Mouse (Mus musculus): ENCODE measurements at regions not wholly inside any gene's neighbourhood (a gene's known extent, or its start where the extent isn't known, plus 50 kb on each side); places are given as distances from the start of the nearest gene placed in this dataset.

DNA sequence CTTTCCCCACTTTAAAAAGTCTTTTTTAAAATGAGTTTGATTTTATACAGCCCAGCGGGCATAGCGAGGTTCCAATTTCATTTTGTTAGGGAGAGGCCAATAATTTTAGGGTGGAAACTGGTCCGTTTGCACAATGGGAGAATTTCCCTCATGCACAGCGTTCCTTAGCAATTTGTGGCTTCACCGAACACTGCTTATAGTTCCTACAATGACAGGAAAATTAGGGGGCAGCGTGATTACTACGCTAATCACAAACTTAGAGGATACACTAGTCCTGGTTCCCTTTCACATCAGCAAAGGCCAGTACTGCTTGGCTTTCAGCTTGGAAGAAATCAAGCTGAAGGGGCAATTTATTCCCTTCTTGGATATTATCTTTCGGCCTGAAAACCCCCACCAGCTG, 745.1 kb upstream of the Gm19410 start:
- no peaks in the 10 kb centered on the region for H3K36me3 ChIP-seq (ENCODE audit: insufficient read depth, low read length)
- H3K9ac ChIP-seq (replicated peaks; ENCODE audit: low read depth), result no peak overlapping the region
- H3K4me2 ChIP-seq (replicated peaks; ENCODE audit: low read depth, low read length), result no peak overlapping the region
- no peak for TF ChIP-seq CTCF (IDR thresholded peaks at IDR 0.05)
- TF ChIP-seq EP300 (IDR thresholded peaks at IDR 0.05), result no peak
- WGBS, result 93% methylated on average over 8 of the region's 8 CpGs
- H3K4me1 ChIP-seq (ENCODE audit: insufficient read depth, low read depth, low read length), result no peaks in the 10 kb centered on the region
- H3K9me3 ChIP-seq (ENCODE audit: low read length), result no peaks in the 10 kb centered on the region; the same call in 1 of the 2 replicates
- no peaks in the 10 kb centered on the region for H3K27me3 ChIP-seq (replicated peaks; ENCODE audit: insufficient read depth, low read length)
- ATAC-seq (no peak), DNase-seq (ENCODE audit: low spot score) (no peak)
- H3K27ac ChIP-seq (ENCODE audit: low read length), result no peak overlapping the region
- H3K4me3 ChIP-seq (ENCODE audit: low read depth, low read length), result no peak overlapping the region

GRCm38 (mm10) chr8:35022649-35023048, 742.9 kb upstream of the Gm19410 start:
- Histone ChIP-seq H3K36me3 (ENCODE audit: insufficient read depth, low read length) (no peaks in the 10 kb centered on the region), H3K9ac (replicated peaks; ENCODE audit: low read depth) (no peak overlapping the region), H3K4me2 (replicated peaks; ENCODE audit: low read depth, low read length) (no peak overlapping the region), H3K4me1 (ENCODE audit: insufficient read depth, low read depth, low read length) (no peaks in the 10 kb centered on the region), H3K9me3 (ENCODE audit: low read length) (no peaks in the 10 kb centered on the region; the same call in 1 of the 2 replicates), H3K27me3 (replicated peaks; ENCODE audit: insufficient read depth, low read length) (no peaks in the 10 kb centered on the region), H3K4me3 (ENCODE audit: low read depth, low read length) (no peak overlapping the region), H3K27ac (ENCODE audit: low read length) (no peak overlapping the region)
- ATAC-seq (no peak; the same call in 1 of the 2 replicates), DNase-seq (ENCODE audit: low spot score) (peak; percentile 25)
- TF ChIP-seq EP300 (IDR thresholded peaks at IDR 0.05) (no peak), CTCF (IDR thresholded peaks at IDR 0.05) (no peak)
- 40% methylated on average over 6 of the region's 6 CpGs for WGBS

DNA sequence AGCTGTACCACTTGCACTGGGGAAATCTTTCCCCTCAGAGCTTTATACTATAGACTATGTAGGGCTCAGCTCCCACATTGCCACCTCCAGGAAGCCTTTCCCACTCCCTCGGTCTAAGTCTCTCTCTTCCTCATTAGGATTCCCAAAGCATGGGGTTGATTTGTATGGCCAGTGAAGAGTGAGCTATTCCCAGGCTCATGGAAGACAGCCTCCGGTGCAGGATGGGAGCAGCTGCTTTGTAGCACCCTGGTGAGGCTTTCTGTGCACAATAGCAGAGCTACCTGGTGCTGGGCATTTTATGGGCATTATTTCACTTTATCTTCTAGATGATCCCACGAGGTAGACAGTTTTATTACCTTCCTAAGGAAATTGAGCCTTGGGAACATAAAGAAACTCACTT, 717.8 kb upstream of the Gm19410 start:
- WGBS, result 67% methylated on average over 3 of the region's 3 CpGs
- Histone ChIP-seq H3K36me3 (ENCODE audit: insufficient read depth, low read length) (no peaks in the 10 kb centered on the region), H3K4me2 (replicated peaks; ENCODE audit: low read depth, low read length) (no peak overlapping the region), H3K27ac (ENCODE audit: low read length) (no peak overlapping the region), H3K4me1 (ENCODE audit: insufficient read depth, low read depth, low read length) (no peaks in the 10 kb centered on the region), H3K9ac (replicated peaks; ENCODE audit: low read depth) (no peak overlapping the region), H3K27me3 (replicated peaks; ENCODE audit: insufficient read depth, low read length) (no peaks in the 10 kb centered on the region), H3K9me3 (ENCODE audit: low read length) (no peaks in the 10 kb centered on the region), H3K4me3 (ENCODE audit: low read depth, low read length) (no peak overlapping the region)
- DNase-seq (ENCODE audit: low spot score) (no peak), ATAC-seq (no peak)
- no peak for TF ChIP-seq EP300 (IDR thresholded peaks at IDR 0.05)
- no peak for TF ChIP-seq CTCF (IDR thresholded peaks at IDR 0.05)

DNA sequence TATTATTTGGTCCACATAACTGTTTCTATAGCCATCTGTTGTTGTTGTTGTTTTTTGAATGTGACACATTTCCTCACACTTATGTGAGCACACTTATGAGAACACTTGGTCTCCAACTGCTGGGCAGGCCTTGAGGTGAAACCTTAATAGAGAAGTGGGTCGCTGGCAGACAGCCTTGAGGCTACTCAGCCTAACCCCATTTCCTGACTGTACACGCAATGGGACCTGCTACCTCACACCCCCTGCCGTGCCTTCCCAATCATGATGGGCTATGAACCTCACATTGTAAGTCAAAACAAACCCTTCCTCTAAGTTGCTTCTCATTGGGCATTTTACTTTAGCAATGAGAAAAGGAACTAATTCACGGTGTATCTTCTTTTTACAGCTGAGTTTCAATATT, 712.1 kb upstream of the Gm19410 start:
- DNase-seq (ENCODE audit: low spot score), result no peak
- 86% methylated on average over 4 of the region's 4 CpGs for WGBS
- TF ChIP-seq CTCF (IDR thresholded peaks at IDR 0.05), result no peak
- no peak for TF ChIP-seq EP300 (IDR thresholded peaks at IDR 0.05)

DNA sequence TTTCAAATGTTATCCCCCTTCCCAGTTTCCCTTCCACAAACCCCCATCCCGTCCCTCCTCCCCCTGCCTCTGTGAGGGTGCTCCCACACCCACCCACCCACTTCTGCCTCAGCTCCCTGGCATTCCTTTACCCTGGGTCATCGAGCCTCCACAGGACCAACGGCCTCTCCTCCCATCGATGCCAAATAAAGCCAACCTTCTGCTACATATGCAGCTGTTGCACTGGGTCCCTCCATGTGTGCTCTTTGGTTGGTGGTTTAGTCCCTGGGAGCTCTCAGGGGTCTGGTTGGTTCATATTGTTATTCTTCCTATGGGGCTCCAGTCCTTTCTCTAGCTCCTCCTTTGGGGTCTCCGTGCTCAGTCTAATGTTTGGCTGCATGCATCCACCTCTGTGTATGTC, 704.5 kb upstream of the Gm19410 start:
- Histone ChIP-seq H3K36me3 (ENCODE audit: insufficient read depth, low read length) (no peaks in the 10 kb centered on the region), H3K4me3 (ENCODE audit: low read depth, low read length) (no peak overlapping the region), H3K4me2 (replicated peaks; ENCODE audit: low read depth, low read length) (no peak overlapping the region), H3K27me3 (replicated peaks; ENCODE audit: insufficient read depth, low read length) (no peaks in the 10 kb centered on the region), H3K9me3 (ENCODE audit: low read length) (no peaks in the 10 kb centered on the region), H3K9ac (replicated peaks; ENCODE audit: low read depth) (no peak overlapping the region), H3K27ac (ENCODE audit: low read length) (no peak overlapping the region), H3K4me1 (ENCODE audit: insufficient read depth, low read depth, low read length) (no peaks in the 10 kb centered on the region)
- ATAC-seq, result no peak
- WGBS, result 81% methylated on average over 5 of the region's 5 CpGs
- no peak for DNase-seq (ENCODE audit: low spot score)
- TF ChIP-seq EP300 (IDR thresholded peaks at IDR 0.05) (no peak), CTCF (IDR thresholded peaks at IDR 0.05) (no peak)

More for the DNA sequence above, 712.1 kb upstream of the Gm19410 start:
- H3K9me3 ChIP-seq (ENCODE audit: low read length), result no peaks in the 10 kb centered on the region
- H3K4me1 ChIP-seq (ENCODE audit: insufficient read depth, low read depth, low read length), result no peaks in the 10 kb centered on the region
- H3K27me3 ChIP-seq (replicated peaks; ENCODE audit: insufficient read depth, low read length), result no peaks in the 10 kb centered on the region
- no peak overlapping the region for H3K4me3 ChIP-seq (ENCODE audit: low read depth, low read length)
- ATAC-seq, result no peak
- H3K4me2 ChIP-seq (replicated peaks; ENCODE audit: low read depth, low read length), result no peak overlapping the region
- no peaks in the 10 kb centered on the region for H3K36me3 ChIP-seq (ENCODE audit: insufficient read depth, low read length)
- H3K27ac ChIP-seq (ENCODE audit: low read length), result no peak overlapping the region
- H3K9ac ChIP-seq (replicated peaks; ENCODE audit: low read depth), result no peak overlapping the region

DNA sequence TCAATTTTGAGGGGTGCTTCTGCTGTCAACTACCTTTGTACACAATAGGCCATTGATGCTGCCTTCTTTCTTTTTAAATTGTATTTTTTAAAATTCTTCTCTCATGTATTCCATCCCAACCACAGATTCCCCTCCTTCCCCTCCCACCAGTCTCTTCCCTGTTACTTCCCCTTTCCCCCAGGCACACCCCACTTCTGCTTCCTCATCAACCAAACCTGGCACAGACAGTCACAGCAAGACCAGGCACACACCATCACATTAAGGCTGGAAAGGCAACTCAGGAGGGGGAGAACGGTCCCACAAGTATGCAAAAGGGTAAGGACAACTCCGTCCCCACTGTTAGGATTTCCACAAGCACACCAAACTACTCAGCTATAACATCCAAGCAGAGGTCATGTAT, 697.4 kb upstream of the Gm19410 start:
- TF ChIP-seq EP300 (IDR thresholded peaks at IDR 0.05) (no peak), CTCF (IDR thresholded peaks at IDR 0.05) (no peak)
- no peaks in the 10 kb centered on the region for H3K9me3 ChIP-seq (ENCODE audit: low read length)
- no peak overlapping the region for H3K27ac ChIP-seq (ENCODE audit: low read length)
- no peak overlapping the region for H3K4me2 ChIP-seq (replicated peaks; ENCODE audit: low read depth, low read length)
- ATAC-seq, result no peak
- H3K4me3 ChIP-seq (ENCODE audit: low read depth, low read length), result no peak overlapping the region
- H3K9ac ChIP-seq (replicated peaks; ENCODE audit: low read depth), result no peak overlapping the region
- no peaks in the 10 kb centered on the region for H3K27me3 ChIP-seq (replicated peaks; ENCODE audit: insufficient read depth, low read length)
- no peaks in the 10 kb centered on the region for H3K4me1 ChIP-seq (ENCODE audit: insufficient read depth, low read depth, low read length)
- 80% methylated on average over 2 of the region's 2 CpGs for WGBS
- peak; percentile 5 for DNase-seq (ENCODE audit: low spot score)
- no peaks in the 10 kb centered on the region for H3K36me3 ChIP-seq (ENCODE audit: insufficient read depth, low read length)
